Mouse (Mus musculus): ENCODE results near the gene 1700020L24Rik. TPM values are rescaled to one million over a fixed set of nuclear protein-coding genes. Genes with fewer than 3 reads are reported as not detected.

Gene 1700020L24Rik
- 1.5 TPM for polyA plus RNA-seq (2021)

DNA sequence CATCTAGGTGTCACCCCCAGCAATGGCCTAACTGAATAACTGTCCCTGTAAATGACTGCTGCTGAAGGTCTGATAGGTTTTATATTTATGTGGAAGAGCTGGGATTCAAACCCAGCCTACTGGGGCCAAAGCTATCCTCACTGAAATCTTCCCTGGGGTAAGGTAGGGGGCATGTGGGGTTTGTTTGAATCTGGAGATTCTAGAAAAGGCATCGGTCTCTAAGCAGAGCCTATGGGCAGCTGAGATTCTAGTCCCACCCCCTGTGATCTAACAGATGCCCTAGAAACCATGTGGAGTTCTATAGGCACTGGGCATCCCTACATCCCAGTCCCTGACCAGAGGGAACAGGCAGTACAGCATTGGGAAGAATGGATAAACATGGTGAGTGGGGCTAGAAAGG lies at the start of gene 1700020L24Rik:
1700020L24Rik (plus strand) TSS at position 301 of the 400 bp plus-strand sequence.
- ChIA-PET CTCF (interaction anchor here (4.5 kb wide), 1 partner anchor 12 kb away, joined by 11 read pairs; no protein-coding TSS in a partner anchor), POLR2A (no interaction called here)
- in situ Hi-C loops (cut with MboI; ENCODE audit: low pct_unique_long_range_greater_than_20kb): loop anchor here (5.0 kb wide), 1 partner anchor 200 kb away; no protein-coding TSS in a partner anchor
- TF ChIP-seq CTCF (IDR thresholded peaks at IDR 0.05): no peak
- H3K27me3 ChIP-seq: peaks cover 38% of the 10 kb centered on the region
- no peak for ATAC-seq
- DNase-seq (ENCODE audit: low read depth, low spot score): no peak

DNA sequence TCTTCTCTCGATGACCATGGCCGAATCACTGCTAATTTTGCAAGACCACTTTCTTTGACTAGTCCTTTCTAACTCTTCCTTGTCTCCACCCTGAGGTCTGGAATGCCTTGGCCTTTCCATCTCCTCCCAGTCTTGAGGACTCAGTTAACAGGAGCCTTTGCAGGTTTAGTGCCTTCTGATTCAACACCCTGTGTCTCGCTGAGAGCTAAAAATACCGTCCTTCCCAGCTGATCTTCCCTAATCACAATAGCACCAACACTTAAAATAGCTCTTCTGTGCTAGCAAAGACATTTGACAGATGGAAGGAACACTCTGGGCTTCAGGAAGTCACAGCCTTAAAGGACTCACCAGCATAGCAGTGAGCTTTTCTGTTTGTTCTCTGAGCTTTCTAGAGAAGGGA lies 44.4 kb upstream of the 1700020L24Rik start:
- no peak for ATAC-seq
- ChIA-PET POLR2A (no interaction called here), CTCF (no interaction called here)
- no peak for TF ChIP-seq CTCF (IDR thresholded peaks at IDR 0.05)
- H3K27me3 ChIP-seq: no peaks in the 10 kb centered on the region
- in situ Hi-C loops (cut with MboI; ENCODE audit: low pct_unique_long_range_greater_than_20kb): no loop called here
- no peak for DNase-seq (ENCODE audit: low read depth, low spot score)

DNA sequence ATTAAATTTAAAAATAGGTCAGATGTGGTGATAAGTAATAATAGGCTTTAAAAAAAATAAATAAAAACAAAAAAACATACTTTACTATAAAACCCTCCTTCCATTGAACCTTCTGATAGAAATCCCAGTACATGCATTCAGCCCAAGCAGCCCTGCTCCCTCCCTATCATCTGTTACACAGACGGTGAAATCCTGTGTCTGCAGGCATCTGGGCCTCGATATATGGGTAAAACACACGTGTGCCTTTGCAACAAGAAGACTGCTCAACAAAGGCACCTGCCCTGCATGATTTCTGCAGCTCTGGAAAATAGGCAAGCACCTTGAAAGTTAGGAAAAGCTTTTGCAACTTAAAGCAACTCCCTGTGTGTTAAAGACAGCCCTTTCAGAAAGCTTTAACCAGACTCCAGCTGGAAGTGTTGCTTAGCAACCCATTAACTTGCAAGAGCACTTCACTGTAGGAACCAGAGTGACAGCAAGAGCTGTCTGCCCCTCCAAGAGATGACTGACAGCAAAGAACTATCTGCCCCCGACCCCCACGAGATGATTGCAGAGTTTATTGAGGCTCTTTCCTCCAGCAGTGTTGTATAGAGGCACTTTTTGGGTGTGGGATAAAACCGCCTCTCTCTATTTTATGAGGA lies 42.6 kb upstream of the 1700020L24Rik start:
- no peak for TF ChIP-seq CTCF (IDR thresholded peaks at IDR 0.05)
- no peak for ATAC-seq
- ChIA-PET CTCF (interaction anchor here (0.8 kb wide), 1 partner anchor 9 kb away, joined by 3 read pairs; no protein-coding TSS in a partner anchor), POLR2A (no interaction called here)
- in situ Hi-C loops (cut with MboI; ENCODE audit: low pct_unique_long_range_greater_than_20kb): no loop called here
- DNase-seq (ENCODE audit: low read depth, low spot score): no peak
- H3K27me3 ChIP-seq: no peaks in the 10 kb centered on the region

DNA sequence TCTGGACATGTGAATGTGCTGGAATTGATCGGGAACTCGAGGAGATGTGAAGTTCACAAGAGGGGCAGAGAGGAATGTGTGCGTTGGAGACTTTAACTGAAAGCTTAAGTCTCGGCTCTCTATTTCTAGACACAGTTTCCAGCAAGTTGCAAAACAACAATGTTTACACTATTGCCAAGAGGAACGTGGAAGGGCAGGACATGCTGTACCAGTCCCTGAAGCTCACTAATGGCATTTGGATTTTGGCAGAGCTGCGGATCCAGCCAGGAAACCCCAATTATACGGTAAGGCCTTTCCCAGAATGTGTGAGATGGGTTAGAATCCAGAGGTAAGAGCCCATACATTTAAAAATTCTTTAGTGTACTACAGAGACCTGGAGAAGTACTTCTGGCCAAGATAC lies 39.9 kb upstream of the 1700020L24Rik start:
- no peak for TF ChIP-seq CTCF (IDR thresholded peaks at IDR 0.05)
- ChIA-PET CTCF (no interaction called here), POLR2A (no interaction called here)
- in situ Hi-C loops (cut with MboI; ENCODE audit: low pct_unique_long_range_greater_than_20kb): no loop called here
- no peak for ATAC-seq
- no peak for DNase-seq (ENCODE audit: low read depth, low spot score)
- H3K27me3 ChIP-seq: no peaks in the 10 kb centered on the region

DNA sequence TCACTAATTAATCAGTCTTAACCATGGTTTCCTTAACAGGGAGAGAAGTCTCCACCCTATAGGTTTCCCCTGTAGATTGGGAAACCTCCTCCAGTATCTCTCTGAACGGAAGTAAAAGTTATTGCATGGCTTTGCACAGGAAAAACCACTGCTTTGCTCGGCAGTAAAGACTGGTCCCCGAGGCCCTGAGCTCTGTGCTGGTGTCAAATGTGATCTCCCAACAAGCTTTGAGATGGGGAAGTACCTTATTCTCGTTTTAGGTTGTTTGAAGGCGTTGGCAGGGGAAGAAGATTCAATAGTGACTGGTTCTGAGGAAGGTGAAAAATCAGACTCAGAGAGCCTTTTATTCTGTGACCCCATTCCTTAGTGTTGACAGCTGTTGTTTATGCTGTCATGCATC lies 38.8 kb upstream of the 1700020L24Rik start:
- in situ Hi-C loops (cut with MboI; ENCODE audit: low pct_unique_long_range_greater_than_20kb): no loop called here
- POLR2A ChIA-PET: no interaction called here
- no peak for DNase-seq (ENCODE audit: low read depth, low spot score)
- CTCF ChIA-PET: no interaction called here
- ATAC-seq: no peak
- no peak for TF ChIP-seq CTCF (IDR thresholded peaks at IDR 0.05)
- H3K27me3 ChIP-seq: no peaks in the 10 kb centered on the region

DNA sequence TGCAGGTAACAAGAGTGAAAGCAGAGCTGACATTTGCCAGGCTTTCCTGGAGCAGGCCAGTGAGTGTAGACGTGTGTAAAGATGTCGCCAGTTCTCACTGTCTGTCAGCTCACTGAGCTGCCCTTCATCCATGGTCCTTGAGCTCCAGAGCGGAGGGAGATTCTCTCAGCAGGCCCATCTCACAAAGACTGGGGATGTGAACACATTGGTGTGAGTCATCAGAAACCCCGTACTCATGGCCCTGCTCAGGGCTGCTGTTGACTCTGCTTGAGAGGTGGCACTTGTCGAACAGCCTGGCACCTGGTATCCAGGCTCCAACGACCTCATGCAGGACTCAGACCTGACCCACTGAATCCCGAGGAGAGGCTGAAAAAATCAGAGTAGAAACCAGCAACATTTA lies 33.7 kb upstream of the 1700020L24Rik start:
- TF ChIP-seq CTCF (IDR thresholded peaks at IDR 0.05): no peak
- CTCF ChIA-PET: interaction anchor here (1.3 to 1.7 kb wide), 2 partner anchors 12 to 21 kb away, joined by 3 to 4 read pairs; no protein-coding TSS in a partner anchor
- POLR2A ChIA-PET: no interaction called here
- in situ Hi-C loops (cut with MboI; ENCODE audit: low pct_unique_long_range_greater_than_20kb): no loop called here
- DNase-seq (ENCODE audit: low read depth, low spot score) (no peak), ATAC-seq (no peak)
- no peaks in the 10 kb centered on the region for H3K27me3 ChIP-seq

DNA sequence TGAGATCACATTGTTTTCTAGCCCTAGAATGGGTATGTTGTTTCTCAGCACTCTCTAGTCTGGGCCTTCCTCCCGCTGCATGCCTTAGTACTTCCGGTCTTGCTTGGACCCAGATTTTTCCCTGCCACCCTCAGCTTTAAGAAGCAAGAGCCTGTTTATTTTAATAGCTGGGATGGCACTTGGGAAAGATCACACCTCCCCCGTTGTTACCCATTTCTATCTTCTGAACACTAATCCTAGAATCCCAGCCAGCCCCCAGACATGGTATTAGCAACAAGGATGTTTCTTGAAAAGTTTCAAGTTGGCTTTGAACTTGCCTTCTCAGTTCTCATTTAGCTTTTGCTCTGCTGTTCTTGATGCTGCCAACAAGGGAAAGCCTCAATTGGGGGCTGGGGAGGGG lies 31.1 kb upstream of the 1700020L24Rik start:
- no peak for TF ChIP-seq CTCF (IDR thresholded peaks at IDR 0.05)
- no peak for ATAC-seq
- no peaks in the 10 kb centered on the region for H3K27me3 ChIP-seq
- CTCF ChIA-PET: interaction anchor here (0.9 to 2.2 kb wide), 3 partner anchors 18 to 113 kb away, joined by 3 to 8 read pairs (median 3); no protein-coding TSS in a partner anchor
- in situ Hi-C loops (cut with MboI; ENCODE audit: low pct_unique_long_range_greater_than_20kb): no loop called here
- POLR2A ChIA-PET: no interaction called here
- no peak for DNase-seq (ENCODE audit: low read depth, low spot score)

DNA sequence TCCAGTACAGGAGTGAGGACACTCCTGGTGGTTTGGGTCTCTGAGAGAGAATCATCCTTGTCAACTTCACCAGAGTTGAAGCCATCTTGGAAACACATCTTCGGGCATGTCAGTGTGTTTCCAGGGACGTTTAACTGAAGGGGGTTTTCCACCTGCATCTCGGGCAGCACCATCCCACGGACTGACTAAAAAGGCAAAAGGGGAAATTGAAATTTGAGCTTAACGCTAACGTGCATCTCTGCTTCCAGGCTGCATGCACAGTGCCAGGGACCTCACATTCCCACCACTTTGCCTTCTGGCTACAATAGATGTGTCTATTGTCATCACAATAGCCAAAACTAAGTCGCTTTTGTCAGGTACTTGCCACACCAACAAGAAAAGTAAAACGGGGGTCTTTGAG lies 29.2 kb upstream of the 1700020L24Rik start:
- CTCF ChIA-PET: interaction anchor here (2.0 kb wide), 1 partner anchor 9 kb away, joined by 5 read pairs; no protein-coding TSS in a partner anchor
- DNase-seq (ENCODE audit: low read depth, low spot score): no peak
- TF ChIP-seq CTCF (IDR thresholded peaks at IDR 0.05): no peak
- ATAC-seq: no peak
- POLR2A ChIA-PET: interaction anchor here (0.6 kb wide), 1 partner anchor 49 kb away, joined by 3 read pairs; no protein-coding TSS in a partner anchor
- no peaks in the 10 kb centered on the region for H3K27me3 ChIP-seq
- in situ Hi-C loops (cut with MboI; ENCODE audit: low pct_unique_long_range_greater_than_20kb): no loop called here

DNA sequence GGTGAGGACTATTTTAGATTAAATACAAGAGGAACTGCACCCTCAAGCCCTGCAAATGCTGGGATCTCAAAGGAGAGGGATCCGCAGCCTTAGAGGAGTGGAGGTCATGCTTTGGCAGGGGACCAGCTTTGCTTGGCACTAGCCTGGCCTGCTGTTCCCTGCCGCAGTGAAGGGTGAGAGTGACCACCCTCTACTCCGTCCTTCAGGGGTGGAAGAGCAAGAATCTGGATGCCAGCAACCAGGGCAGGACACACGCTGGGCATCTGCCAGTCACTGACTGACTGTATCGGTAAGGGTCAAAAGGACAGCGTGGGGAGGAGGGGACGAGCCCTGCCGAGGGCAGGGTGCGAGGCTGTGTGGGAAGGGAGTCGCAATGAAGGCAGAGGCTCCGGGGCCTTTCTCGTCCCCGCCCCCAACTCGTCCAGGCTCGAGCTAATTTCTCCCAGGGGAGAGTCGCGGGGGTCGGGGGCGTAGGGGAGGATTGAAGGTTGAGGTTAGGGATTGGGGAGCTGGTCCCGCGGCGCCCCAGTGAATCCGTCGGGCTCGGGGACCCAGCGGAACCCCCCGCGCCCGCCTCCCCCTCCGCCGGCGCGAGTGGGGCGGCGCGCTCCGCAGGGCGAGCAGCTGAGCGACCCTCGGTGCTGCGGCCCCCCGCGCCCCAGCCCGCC lies 28.3 kb upstream of the 1700020L24Rik start, which contains the start of gene Rasl10b:
Rasl10b (plus strand) TSS at position 51 of the 668 bp plus-strand sequence.
- no peak for TF ChIP-seq CTCF (IDR thresholded peaks at IDR 0.05)
- ATAC-seq (peak; percentile 52), DNase-seq (ENCODE audit: low read depth, low spot score) (no peak)
- CTCF ChIA-PET: interaction anchor here (2.0 kb wide), 1 partner anchor 8 kb away, joined by 5 read pairs; no protein-coding TSS in a partner anchor
- POLR2A ChIA-PET: interaction anchor here (1.3 kb wide), 1 partner anchor 23 kb away, joined by 4 read pairs; no protein-coding TSS in a partner anchor
- no peaks in the 10 kb centered on the region for H3K27me3 ChIP-seq
- in situ Hi-C loops (cut with MboI; ENCODE audit: low pct_unique_long_range_greater_than_20kb): no loop called here

DNA sequence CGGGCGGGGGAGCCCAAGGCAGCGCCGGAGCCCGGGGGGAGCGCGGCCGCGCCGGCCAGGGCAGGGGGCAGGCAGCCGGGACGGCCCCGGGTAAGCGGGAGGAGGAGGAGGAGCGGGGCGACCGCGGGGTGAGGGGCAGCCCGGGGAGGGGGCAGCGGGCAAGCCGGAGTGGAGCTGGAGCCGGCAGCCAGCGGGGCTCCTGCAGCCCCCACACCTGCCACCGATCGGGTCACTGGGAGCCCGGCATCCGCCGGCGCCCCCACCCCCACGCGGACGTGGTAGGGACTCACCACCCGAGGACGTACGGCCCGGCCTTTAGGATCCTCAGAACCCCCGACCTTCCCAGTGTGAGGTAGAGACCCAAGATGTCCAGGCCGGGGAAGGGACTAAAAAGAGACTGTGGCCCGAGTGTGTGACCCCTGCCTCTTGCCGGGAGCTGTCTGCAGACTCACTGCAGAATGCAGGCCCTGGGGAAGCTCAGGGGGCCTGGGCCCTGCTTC lies 27.6 kb upstream of the 1700020L24Rik start:
- no peak for DNase-seq (ENCODE audit: low read depth, low spot score)
- no peaks in the 10 kb centered on the region for H3K27me3 ChIP-seq
- ATAC-seq: peak; percentile 34

DNA sequence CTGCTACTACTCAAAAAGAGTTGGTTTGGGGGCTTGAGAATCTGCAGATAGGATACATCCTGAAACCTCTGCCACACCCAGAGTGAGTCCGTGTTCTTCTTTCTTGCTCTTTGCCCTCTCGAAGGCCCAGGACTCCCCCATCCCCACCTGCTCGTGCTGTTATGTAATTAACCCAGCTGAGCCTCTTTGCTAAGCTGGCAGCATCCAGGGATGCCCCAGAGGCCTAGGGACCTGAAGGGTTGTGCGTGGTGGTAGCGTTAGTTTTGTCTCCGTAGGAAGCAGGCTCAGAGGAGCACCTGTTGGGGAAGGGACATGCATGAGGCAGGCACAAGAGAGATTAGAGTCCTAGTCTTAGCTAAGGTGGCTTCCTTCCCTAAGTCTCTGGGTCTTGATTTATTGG lies 27.0 kb upstream of the 1700020L24Rik start:
- DNase-seq (ENCODE audit: low read depth, low spot score) (no peak), ATAC-seq (no peak)
- ChIA-PET POLR2A (no interaction called here), CTCF (no interaction called here)
- TF ChIP-seq CTCF (IDR thresholded peaks at IDR 0.05): no peak
- in situ Hi-C loops (cut with MboI; ENCODE audit: low pct_unique_long_range_greater_than_20kb): no loop called here
- H3K27me3 ChIP-seq: no peaks in the 10 kb centered on the region

More for the DNA sequence above, 27.6 kb upstream of the 1700020L24Rik start:
- POLR2A ChIA-PET: interaction anchor here (1.3 kb wide), 1 partner anchor 23 kb away, joined by 4 read pairs; no protein-coding TSS in a partner anchor
- no peak for TF ChIP-seq CTCF (IDR thresholded peaks at IDR 0.05)
- in situ Hi-C loops (cut with MboI; ENCODE audit: low pct_unique_long_range_greater_than_20kb): no loop called here
- CTCF ChIA-PET: no interaction called here

Data from Patski (cell line).